Mouse (Mus musculus) layer of hippocampus, adult 11-12 months (tissue): ENCODE results near the gene Wnt1.
"Not testable (repeated sequence)": the region's sequence is repeated elsewhere in the genome, so short reads cannot be mapped to it uniquely, and the experiment has no call there.

ENCODE experiments used
- DNase-seq: peaks from one replicate; pipeline ENCODE4 v3.0.0; 2022; ENCODE audit warnings: low spot score

Gene Wnt1

GRCm38 (mm10) chr15:98806809-98807770, 17.4 kb downstream of the Wnt1 start:
- DNase-seq: no peak

- DNase-seq: peak; percentile 83
Observed at GRCm38 (mm10) chr15:98807895-98808650, 18.4 kb downstream of the Wnt1 start.

DNA sequence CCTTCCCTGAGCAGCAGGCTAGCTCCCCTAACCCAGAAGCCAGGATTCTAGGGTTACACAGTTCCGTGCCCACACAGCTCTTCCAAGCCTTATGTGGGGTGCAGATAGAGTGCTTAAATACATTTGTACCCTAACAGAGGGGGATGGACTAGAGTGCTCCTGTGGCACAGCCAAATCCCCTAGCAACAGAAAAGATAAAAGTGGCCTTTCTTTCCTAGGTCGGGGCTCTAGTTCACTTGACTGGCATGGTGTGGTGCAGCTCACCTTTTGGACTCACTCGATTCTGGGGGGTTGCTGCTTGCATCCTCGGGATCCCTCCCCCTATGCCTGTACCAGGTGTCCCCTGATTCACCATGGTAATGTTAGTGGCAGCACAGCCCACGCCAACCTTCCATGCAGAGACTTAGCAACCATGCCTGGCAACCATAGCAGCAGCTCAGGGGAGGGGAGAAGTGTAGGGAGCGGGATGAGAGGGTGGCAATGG, 19.0 kb downstream of the Wnt1 start:
- DNase-seq: peak; percentile 88

- DNase-seq: no peak
Observed at GRCm38 (mm10) chr15:98809390-98809789, 19.7 kb downstream of the Wnt1 start, which contains the start of gene Ddn. Gene Ddn (minus strand): TSS chr15:98809490.

- not testable (repeated sequence) for DNase-seq
Observed at GRCm38 (mm10) chr15:98810212-98810611, 20.6 kb downstream of the Wnt1 start.

DNA sequence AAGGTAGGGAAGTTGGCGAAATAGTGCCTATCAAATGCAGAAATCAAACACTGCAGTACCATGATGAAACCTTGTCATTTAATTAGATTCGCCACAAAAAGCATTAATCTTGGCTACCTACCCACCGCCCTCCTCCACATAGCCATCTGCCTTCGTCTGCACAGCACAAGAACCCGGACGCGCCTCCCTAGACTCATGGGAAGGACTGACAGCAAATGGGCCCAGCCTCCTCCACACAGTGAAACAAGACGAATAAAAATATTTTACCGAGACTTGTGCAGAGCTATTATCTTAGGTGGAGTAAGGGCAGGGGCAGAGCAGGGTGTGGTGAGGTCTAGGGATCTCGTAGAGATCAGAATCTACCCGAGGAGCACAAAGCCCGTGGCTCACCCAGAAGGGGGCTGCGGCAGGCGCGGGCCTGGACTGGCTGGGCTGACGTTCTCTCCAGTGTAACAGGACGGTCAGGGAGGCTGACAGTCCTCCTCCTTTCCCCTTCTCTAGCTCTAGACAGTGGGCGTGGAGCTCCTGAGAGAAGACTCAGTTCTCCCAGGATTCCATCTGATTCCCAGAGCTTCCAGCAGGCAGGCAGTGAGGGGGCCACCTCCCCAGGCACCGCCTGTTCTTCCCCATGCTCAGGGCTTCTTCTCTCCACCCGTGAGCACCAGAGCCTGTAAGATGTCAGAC, 23.2 kb downstream of the Wnt1 start:
- peak; percentile 86 for DNase-seq

GRCm38 (mm10) chr15:98818171-98818570, 28.5 kb downstream of the Wnt1 start:
- no peak for DNase-seq

- no peak for DNase-seq
Observed at GRCm38 (mm10) chr15:98820937-98821336, 31.3 kb downstream of the Wnt1 start.

DNA sequence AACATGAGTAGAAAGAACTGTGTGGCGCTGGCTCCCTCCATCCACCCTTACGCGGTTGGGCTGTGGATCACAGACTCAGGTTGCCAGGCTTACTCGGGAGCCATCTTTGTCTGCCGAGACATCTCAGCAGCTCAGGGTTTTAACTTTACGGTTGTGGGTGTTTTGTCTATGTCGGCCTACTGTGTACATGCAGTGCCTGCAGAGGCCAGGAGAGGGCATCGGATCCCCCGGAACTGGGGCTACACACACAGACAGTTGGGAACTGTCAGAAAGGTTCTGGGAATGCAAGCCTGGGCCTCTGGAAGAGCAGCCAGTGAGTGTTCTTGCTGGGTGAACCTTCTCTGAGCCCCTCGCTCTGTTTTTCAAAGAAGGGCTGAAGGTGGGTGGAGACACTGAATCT, 31.7 kb downstream of the Wnt1 start:
- no peak for DNase-seq

DNA sequence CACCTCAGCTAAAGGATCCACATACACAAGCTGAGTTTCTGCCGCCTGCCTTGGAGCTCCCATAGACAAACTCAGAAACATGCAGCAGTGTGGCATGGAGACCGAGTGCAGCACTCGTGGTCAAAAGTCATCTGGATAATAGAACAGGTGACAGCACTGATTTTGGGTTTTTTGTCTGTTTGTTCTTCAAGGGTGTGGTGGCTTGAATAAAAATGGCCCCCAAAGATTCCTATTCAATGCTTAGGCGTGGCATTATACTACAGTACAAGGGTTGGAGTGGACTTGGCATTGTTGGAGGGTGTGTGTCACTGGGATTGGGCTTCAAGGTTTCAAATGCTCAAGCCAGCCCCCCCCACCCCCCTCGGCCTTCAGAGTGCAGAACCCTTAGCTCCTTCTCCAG, 32.5 kb downstream of the Wnt1 start:
- DNase-seq: no peak

DNA sequence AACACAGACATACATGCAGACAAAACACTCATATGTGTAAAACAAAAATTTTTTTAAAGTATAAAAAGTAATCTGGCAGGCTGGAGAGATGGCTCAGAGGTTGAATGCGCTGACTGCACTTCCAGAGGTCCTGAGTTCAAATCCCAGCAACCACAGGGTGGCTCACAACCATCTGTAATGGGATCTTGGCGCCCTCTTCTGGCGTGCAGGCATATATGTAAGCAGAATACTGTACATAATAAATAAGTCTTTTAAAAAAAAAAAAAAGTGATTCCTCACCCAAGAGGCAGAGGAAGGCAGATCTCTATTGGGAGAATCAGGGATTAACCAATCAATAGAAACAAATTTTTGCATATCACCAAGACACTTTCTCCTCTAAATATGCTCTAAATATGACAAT, 33.8 kb downstream of the Wnt1 start:
- DNase-seq: no peak

DNA sequence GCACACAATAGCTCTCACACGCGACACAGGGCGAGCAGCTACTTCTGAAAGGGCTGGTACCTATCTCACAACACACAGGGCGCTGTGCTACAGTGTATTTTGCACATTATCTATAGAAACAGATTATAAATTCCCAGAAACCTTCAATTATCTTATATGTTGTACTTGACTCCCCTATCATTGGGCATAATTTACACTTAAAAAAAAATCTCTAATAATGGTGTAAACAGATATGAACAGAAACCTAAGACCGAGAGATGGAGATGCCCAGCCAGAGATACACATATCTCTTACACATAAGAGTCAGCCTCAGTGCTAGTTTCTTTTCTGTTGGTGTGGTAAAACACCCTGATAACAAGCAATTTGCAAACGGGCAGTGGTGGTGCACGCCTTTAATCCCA, 38.0 kb downstream of the Wnt1 start:
- DNase-seq: no peak

- DNase-seq: peak; percentile 95
Observed at GRCm38 (mm10) chr15:98830736-98831683, 41.4 kb downstream of the Wnt1 start, which contains the start of gene Prkag1. Gene Prkag1 (minus strand): TSS chr15:98831521.

DNA sequence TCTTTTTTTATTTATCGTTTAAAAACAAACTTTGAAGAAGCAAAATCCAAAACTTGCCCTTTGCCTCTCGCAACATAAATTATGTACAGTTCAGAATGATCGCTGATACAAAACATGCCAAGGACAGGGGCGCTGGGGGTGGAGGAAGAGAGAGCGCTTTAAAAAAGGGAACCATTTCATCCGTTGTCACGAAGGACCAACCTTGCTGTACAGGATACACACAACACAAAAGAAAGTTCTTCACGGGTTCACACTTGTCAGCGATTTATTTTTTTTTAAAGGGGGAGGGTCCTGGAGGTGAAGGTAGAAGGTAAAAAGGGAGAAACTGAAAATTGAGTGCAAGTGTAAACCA, 42.0 kb downstream of the Wnt1 start:
- DNase-seq: no peak

DNA sequence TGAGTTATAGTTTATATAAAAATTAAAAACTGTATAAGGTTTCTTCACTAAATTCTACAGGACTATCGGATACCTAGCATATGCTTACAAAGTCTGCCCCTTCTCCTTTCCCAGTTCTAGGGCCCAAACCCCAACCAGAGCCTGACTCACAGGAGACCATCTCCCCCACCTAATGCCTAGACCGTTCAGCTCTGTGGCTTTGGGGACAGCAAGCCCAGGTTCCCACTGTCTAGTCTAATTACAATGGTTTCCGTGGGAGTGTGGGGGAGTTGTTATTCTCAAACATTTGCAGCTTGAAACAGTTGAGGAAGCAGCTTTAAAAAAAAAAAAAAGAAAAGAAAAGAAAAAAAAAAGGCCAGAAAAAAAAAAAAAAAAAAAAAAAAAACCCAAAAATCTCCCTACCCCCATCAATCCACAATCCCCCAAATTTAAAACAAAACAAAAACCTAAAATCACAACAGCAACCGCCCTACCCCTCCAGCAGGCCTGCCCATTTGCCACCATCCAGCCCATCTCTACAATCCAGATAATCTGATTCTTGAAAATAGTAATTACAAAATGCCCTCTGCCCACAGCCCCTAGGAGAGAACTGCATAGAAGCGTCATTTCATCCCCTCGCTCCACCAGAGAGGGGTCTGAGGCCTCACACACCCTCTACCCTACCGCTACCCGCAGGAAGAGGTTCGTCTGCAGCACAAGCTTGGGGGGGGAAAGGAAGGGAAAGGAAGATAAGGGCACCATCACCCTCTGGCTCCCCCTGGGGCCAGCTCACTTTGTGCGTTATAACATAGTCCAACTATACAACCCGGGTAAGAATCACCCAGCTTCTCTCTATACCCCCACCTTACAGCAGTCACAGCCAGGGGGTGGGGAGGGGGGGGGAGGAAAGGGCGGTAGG, 42.8 kb downstream of the Wnt1 start:
- DNase-seq: no peak

GRCm38 (mm10) chr15:98833281-98833680, 43.6 kb downstream of the Wnt1 start:
- DNase-seq: no peak

- DNase-seq: no peak
Observed at GRCm38 (mm10) chr15:98834059-98834458, 44.4 kb downstream of the Wnt1 start.

DNA sequence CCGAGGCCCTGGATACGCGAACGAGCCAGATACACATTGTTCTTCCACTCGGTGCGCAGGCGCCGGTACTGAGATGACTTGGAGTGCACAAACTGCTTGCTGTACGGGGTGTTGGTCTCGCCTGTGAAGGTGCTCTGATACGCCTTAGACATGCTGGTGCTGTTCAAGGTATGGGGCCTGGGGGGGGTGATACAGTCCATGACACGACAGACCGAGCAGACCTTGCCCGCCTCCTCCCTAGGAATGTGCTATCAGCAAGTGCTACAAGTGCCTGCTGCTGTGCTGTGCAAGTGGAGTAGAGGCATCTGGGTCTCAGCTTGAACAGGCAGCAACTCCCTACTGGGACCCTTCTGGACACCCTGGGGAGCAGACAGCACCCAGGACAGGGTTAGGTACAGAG, 45.6 kb downstream of the Wnt1 start:
- no peak for DNase-seq

DNA sequence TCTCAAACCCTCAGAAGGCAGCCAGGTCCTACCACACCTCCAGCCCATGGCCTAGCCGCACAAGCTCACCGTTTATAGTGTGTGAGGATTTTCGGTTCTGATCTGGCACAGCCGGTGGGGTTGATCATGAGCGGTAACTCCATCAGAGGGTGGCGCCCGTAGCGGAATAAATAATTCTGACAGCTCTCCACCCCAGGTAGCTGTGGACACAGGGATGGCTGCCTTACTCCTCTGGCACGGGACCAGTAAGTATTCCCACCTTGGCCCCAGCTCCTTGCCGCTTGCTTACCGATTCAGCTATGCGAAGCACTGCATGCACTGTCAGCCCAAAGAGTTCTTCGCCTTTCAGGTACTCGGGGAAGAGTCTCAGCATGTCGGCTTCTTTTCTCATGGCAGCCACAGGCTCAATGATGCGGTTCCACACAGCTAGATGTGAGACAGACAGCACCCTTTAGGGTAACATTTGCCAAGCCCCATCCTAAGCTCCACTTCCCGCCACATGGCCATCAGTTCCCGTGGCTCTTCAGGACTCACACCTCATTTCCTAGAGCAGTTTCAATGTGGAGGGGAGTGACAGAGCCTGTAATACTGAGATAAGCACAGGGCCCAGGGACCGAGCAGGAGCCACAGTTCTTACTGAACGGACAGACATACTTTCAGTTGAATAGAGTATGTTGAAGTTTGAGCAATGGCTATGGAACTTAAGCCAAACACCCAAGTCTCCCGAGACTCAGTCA, 47.5 kb downstream of the Wnt1 start:
- no peak for DNase-seq
